ENCODE assay signal across 11 mouse cellular contexts in the genomic region with DNA sequence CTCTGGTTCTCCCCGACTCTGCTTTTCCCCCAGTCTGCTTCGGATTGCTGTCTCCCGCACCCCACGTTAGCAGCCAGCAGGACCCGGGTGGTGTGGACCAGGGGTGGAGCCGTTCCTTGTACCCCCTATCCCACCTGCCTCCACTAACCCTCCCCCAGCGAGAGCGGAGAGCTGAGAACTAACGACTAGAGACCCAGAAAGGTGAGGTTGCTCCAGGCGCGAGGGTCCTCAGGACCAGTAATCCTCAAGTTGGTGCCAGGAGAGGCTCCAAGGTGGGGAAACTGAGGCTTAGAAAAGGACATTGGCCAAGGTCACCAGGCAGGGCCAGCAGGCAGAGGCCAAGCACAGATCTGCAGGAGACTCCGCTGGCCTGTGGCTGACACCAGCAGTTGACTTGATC. TPM values are rescaled to one million over a fixed set of nuclear protein-coding genes. Genes with fewer than 3 reads are reported as not detected.
DNase-seq lines count a peak whose midpoint lies in the region; ATAC-seq and TF ChIP-seq lines count a peak whose summit lies in the region.
"Had no signal": no experiment of that assay in that cellular context is flagged by ENCODE, and none has a peak within 500 bp of the region (broad histone marks: within the 10 kb centered on the region; RNA-seq: fewer than 3 reads in every experiment).

No protein-coding gene starts in this region.

- TF ChIP-seq EP300 in ES-Bruce4 (IDR thresholded peaks at IDR 0.05; ENCODE audit: insufficient read depth, low read depth, low read length): no peak

- H3K4me3 ChIP-seq in gastrocnemius, adult 2 months: peak overlapping the region; percentile 66
- H3K4me3 ChIP-seq in ES-Bruce4 (ENCODE audit: low read depth, low read length): peak overlapping the region; percentile 61
- peak overlapping the region; percentile 58 for H3K4me3 ChIP-seq in hindbrain, embryonic 11.5 days (ENCODE audit: low read depth, low read length)
- peak overlapping the region; percentile 71 for H3K4me3 ChIP-seq in midbrain, embryonic 10.5 days

- intact Hi-C loops in gastrocnemius, adult 2 months (cut with DNase I): no loop called here
- intact Hi-C loops in gastrocnemius, postnatal 14 days (cut with DNase I; ENCODE audit: low total_unique reads): loop anchor here (10.0 kb wide), 1 partner anchor 78 kb away; no protein-coding TSS in a partner anchor

- no peak for TF ChIP-seq POLR2A in ES-Bruce4 (IDR thresholded peaks at IDR 0.05; ENCODE audit: insufficient read depth, low read length)

- no peak for ATAC-seq in hindbrain, embryonic 11.5 days (ENCODE audit: low FRiP score)

- no peaks in the 10 kb centered on the region for H3K36me3 ChIP-seq in ES-Bruce4 (ENCODE audit: control insufficient read depth, insufficient read depth, low read length, poor library complexity, severe bottlenecking)
- H3K36me3 ChIP-seq in hindbrain, embryonic 11.5 days (ENCODE audit: control insufficient read depth, insufficient read depth, low read length): no peaks in the 10 kb centered on the region
- no peaks in the 10 kb centered on the region for H3K36me3 ChIP-seq in midbrain, embryonic 10.5 days

- no peak overlapping the region for H3K27ac ChIP-seq in gastrocnemius, adult 2 months
- no peak overlapping the region for H3K27ac ChIP-seq in ES-Bruce4 (ENCODE audit: insufficient read depth, low read length)
- H3K27ac ChIP-seq in hindbrain, embryonic 11.5 days (ENCODE audit: low read depth, low read length): no peak overlapping the region
- H3K27ac ChIP-seq in midbrain, embryonic 10.5 days (replicated peaks): peak overlapping the region; percentile 28; the same call in 1 of the 2 replicates

- peak overlapping the region; percentile 100 for H3K4me2 ChIP-seq in hindbrain, embryonic 11.5 days (replicated peaks; ENCODE audit: low read depth, low read length)

- 3% methylated on average over 11 of the region's 12 CpGs for WGBS in hindbrain, embryonic 11.5 days
- 3% methylated on average over 12 of the region's 12 CpGs for WGBS in midbrain, embryonic 10.5 days

- no peak for DNase-seq in gastrocnemius, adult 2 months
- DNase-seq in gastrocnemius, postnatal 14 days: no peak
- DNase-seq in hindbrain, embryonic 11.5 days (ENCODE audit: low spot score): peak; percentile 44
- DNase-seq in midbrain, embryonic 10.5 days (ENCODE audit: low spot score): peak; percentile 36
- no peak for DNase-seq in right cerebral cortex, postnatal 36 days (ENCODE audit: low spot score in 2 of 2)
- no peak for DNase-seq in T-cell, adult 2 months (ENCODE audit: low spot score)
- no peak for DNase-seq in kidney, adult 8-10 months
- DNase-seq: adrenal gland, adult 8-10 months; layer of hippocampus, postnatal 36 days; right cerebral cortex, postnatal 14 days had no signal

- H3K9ac ChIP-seq in ES-Bruce4 (ENCODE audit: low read depth, poor library complexity, severe bottlenecking): peak overlapping the region; percentile 86
- H3K9ac ChIP-seq in hindbrain, embryonic 11.5 days (ENCODE audit: low read depth, low read length): peak overlapping the region; percentile 61; the same call in 1 of the 2 replicates

- peaks cover 12% of the 10 kb centered on the region; the same call in 1 of the 2 replicates for H3K27me3 ChIP-seq in ES-Bruce4 (ENCODE audit: control insufficient read depth, insufficient read depth, low read length, poor library complexity, severe bottlenecking)
- peaks cover 65% of the 10 kb centered on the region for H3K27me3 ChIP-seq in hindbrain, embryonic 11.5 days (ENCODE audit: control insufficient read depth, insufficient read depth, low read length)
- H3K27me3 ChIP-seq in midbrain, embryonic 10.5 days (ENCODE audit: low read depth, poor library complexity, severe bottlenecking): peaks cover 90% of the 10 kb centered on the region

- no peak for TF ChIP-seq CTCF in gastrocnemius, adult 2 months (IDR thresholded peaks at IDR 0.05)
- TF ChIP-seq CTCF in ES-Bruce4 (IDR thresholded peaks at IDR 0.05; ENCODE audit: low read depth, low read length): no peak

- no peaks in the 10 kb centered on the region for H3K9me3 ChIP-seq in ES-Bruce4 (replicated peaks; ENCODE audit: control insufficient read depth, insufficient read depth, low read length, poor library complexity, severe bottlenecking)
- no peaks in the 10 kb centered on the region for H3K9me3 ChIP-seq in hindbrain, embryonic 11.5 days (ENCODE audit: control insufficient read depth, low read length)
- H3K9me3 ChIP-seq in midbrain, embryonic 10.5 days (replicated peaks): no peaks in the 10 kb centered on the region

- peaks cover 4% of the 10 kb centered on the region for H3K4me1 ChIP-seq in ES-Bruce4 (ENCODE audit: control insufficient read depth, insufficient read depth, low read length)
- H3K4me1 ChIP-seq in hindbrain, embryonic 11.5 days (replicated peaks; ENCODE audit: control insufficient read depth, insufficient read depth, low read length): peaks cover 8% of the 10 kb centered on the region
- H3K4me1 ChIP-seq in midbrain, embryonic 10.5 days: peaks cover 27% of the 10 kb centered on the region

RNA-seq across cellular contexts. Expression of a gene that starts 0.7 kb away (rescaled TPM):
- under 1 TPM; 0.17 to 0.18 TPM for total RNA-seq in gastrocnemius, adult 2 months (2021)
- total RNA-seq in gastrocnemius, postnatal 14 days (2021): under 1 TPM; 0.66 to 0.69 TPM
- polyA plus RNA-seq in ES-Bruce4 (2011; ENCODE audit: insufficient read depth, insufficient read length, low read depth, missing spikeins): 3.1 and 3.5 TPM in 2 replicates
- 0.90 and 1.0 TPM in 2 replicates for polyA plus RNA-seq in hindbrain, embryonic 11.5 days (2014; fragmentation: Nextera tagmentation; extraction: Ambion mirVana)
- 0.11 and 0.22 TPM in 2 replicates for polyA plus RNA-seq in midbrain, embryonic 10.5 days (2016; fragmentation: Nextera tagmentation; extraction: Ambion mirVana)

RNA-seq across cellular contexts. Expression of a gene that starts 42.8 kb away (rescaled TPM):
- total RNA-seq in gastrocnemius, adult 2 months (2021): 10 to 100 TPM; 23.3 to 28.5 TPM
- total RNA-seq in gastrocnemius, postnatal 14 days (2021): 10 to 100 TPM; 14.8 to 15.1 TPM
- polyA plus RNA-seq in ES-Bruce4 (2011; ENCODE audit: insufficient read depth, insufficient read length, low read depth, missing spikeins): 15.3 and 19.3 TPM in 2 replicates
- polyA plus RNA-seq in hindbrain, embryonic 11.5 days (2014; fragmentation: Nextera tagmentation; extraction: Ambion mirVana): 80.8 and 82.6 TPM in 2 replicates
- polyA plus RNA-seq in midbrain, embryonic 10.5 days (2016; fragmentation: Nextera tagmentation; extraction: Ambion mirVana): 83.9 and 86.7 TPM in 2 replicates

RNA-seq across cellular contexts. Expression of a gene that starts 43.1 kb away (rescaled TPM):
- total RNA-seq in gastrocnemius, adult 2 months (2021): 1,000 to 10,000 TPM in 1 of 2 experiments, 100 to 1,000 TPM in 1; 837 to 1,167 TPM
- total RNA-seq in gastrocnemius, postnatal 14 days (2021): 100 to 1,000 TPM; 851 to 959 TPM
- 245 and 325 TPM in 2 replicates for polyA plus RNA-seq in ES-Bruce4 (2011; ENCODE audit: insufficient read depth, insufficient read length, low read depth, missing spikeins)
- 533 and 550 TPM in 2 replicates for polyA plus RNA-seq in hindbrain, embryonic 11.5 days (2014; fragmentation: Nextera tagmentation; extraction: Ambion mirVana)
- 639 and 680 TPM in 2 replicates for polyA plus RNA-seq in midbrain, embryonic 10.5 days (2016; fragmentation: Nextera tagmentation; extraction: Ambion mirVana)

Comparison
In these comparisons a context has a peak if more than half of its experiments do, and no peak if none do; other contexts are left out.
1. DNase-seq: peak in hindbrain, embryonic 11.5 days (single experiment) and midbrain, embryonic 10.5 days (single experiment); none in gastrocnemius, adult 2 months (single experiment), gastrocnemius, postnatal 14 days (single experiment), right cerebral cortex, postnatal 36 days (0 of 2), T-cell, adult 2 months (single experiment) and kidney, adult 8-10 months (0 of 2).
2. Peak in every context shown above with its lines, with median percentiles within 50 percentile points of each other: H3K4me3 ChIP-seq.